Mouse (Mus musculus): ENCODE data around the gene Rhbg. TPM values are rescaled to one million over a fixed set of nuclear protein-coding genes. Genes with fewer than 3 reads are reported as not detected.
"Not testable (repeated sequence)": the region's sequence is repeated elsewhere in the genome, so short reads cannot be mapped to it uniquely, and the experiment has no call there.

Rhbg gene
- 0.21 and 0.22 TPM in 2 replicates for polyA plus RNA-seq (2014; fragmentation: Nextera tagmentation; extraction: Ambion mirVana)

DNA sequence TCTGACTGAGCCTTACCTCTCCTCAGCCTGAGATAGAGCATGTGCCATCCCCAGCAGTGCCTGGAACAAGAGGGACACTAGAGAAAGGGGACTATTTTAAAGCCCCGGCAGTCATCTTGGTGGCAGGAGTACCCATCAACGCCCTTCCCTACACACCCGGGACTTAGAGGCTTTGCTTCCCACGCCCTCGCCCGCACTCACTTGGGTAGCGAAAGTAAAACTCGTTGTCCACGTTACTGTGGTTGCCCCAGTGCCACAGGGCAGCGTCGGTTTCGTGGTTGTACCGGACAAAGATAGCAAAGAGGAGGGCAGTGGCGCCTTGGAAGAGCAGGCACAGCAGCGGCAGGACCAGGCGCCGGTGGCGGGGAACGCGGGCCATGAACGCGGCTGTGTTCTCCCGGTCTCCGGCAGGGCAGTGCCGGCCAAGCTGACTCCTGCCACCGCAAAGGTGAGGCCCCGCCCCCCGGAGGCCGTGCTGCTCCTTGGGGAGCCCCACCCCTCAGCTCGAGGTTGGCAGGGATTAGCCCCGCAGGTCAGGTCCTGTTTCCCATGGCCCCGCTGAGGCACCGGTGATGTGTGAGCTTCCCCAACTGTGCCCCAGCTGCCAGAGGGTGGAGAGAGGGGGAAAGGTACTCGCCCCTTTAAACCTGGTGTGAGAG, at the start of gene Rhbg:
Rhbg (minus strand) TSS at position 442 of the 659 bp plus-strand sequence.
- H3K4me1 ChIP-seq (ENCODE audit: control insufficient read depth, insufficient read depth, low read length), result peaks cover 5% of the 10 kb centered on the region; the same call in 1 of the 2 replicates
- ATAC-seq (ENCODE audit: low FRiP score, low TSS enrichment) (no peak), DNase-seq (no peak)
- no peak within 1 kb of the TSS for H3K27ac ChIP-seq (replicated peaks; ENCODE audit: low read depth, low read length)
- peak within 1 kb of the TSS; percentile 32 for H3K4me3 ChIP-seq (replicated peaks; ENCODE audit: low read depth, low read length)
- H3K9me3 ChIP-seq (ENCODE audit: control insufficient read depth, low read length), result no peaks in the 10 kb centered on the region
- H3K36me3 ChIP-seq (ENCODE audit: control insufficient read depth, insufficient read depth, low read length), result no peaks in the 10 kb centered on the region
- 2% methylated on average over 34 of the region's 34 CpGs for WGBS
- peak within 1 kb of the TSS; percentile 56 for H3K4me2 ChIP-seq (ENCODE audit: low read length)
- H3K9ac ChIP-seq (replicated peaks; ENCODE audit: low read length), result peak within 1 kb of the TSS; percentile 30
- peaks cover 17% of the 10 kb centered on the region; the same call in 1 of the 2 replicates for H3K27me3 ChIP-seq (ENCODE audit: control insufficient read depth, insufficient read depth, low read length)

DNA sequence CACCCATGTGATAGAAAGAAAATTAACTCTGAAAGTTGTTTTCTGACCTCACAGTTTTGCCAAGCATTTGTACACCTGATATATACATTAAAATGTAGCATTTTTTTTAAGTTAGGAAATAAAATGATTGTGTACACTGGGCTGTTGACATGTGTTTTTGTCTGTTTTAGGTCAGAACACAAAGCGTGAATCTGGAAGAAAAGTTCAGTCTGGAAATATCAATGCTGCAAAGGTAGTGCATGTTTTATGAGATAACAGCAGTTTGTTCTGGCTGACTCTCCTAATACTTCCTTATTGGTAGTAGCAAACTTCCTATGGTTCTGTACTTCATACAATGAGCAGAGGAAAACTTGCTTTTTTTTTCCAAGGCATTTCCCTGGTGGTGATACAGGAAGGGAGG, 44.7 kb upstream of the Rhbg start:
- Histone ChIP-seq H3K4me2 (ENCODE audit: low read length) (peak overlapping the region; percentile 69), H3K9ac (replicated peaks; ENCODE audit: low read length) (no peak overlapping the region), H3K36me3 (ENCODE audit: control insufficient read depth, insufficient read depth, low read length) (peaks cover 52% of the 10 kb centered on the region), H3K4me1 (ENCODE audit: control insufficient read depth, insufficient read depth, low read length) (peaks cover 9% of the 10 kb centered on the region), H3K27ac (replicated peaks; ENCODE audit: low read depth, low read length) (no peak overlapping the region), H3K4me3 (replicated peaks; ENCODE audit: low read depth, low read length) (no peak overlapping the region), H3K27me3 (ENCODE audit: control insufficient read depth, insufficient read depth, low read length) (no peaks in the 10 kb centered on the region), H3K9me3 (ENCODE audit: control insufficient read depth, low read length) (no peaks in the 10 kb centered on the region)
- ATAC-seq (ENCODE audit: low FRiP score, low TSS enrichment) (no peak), DNase-seq (no peak)
- 98% methylated on average over 1 of the region's 1 CpGs for WGBS

DNA sequence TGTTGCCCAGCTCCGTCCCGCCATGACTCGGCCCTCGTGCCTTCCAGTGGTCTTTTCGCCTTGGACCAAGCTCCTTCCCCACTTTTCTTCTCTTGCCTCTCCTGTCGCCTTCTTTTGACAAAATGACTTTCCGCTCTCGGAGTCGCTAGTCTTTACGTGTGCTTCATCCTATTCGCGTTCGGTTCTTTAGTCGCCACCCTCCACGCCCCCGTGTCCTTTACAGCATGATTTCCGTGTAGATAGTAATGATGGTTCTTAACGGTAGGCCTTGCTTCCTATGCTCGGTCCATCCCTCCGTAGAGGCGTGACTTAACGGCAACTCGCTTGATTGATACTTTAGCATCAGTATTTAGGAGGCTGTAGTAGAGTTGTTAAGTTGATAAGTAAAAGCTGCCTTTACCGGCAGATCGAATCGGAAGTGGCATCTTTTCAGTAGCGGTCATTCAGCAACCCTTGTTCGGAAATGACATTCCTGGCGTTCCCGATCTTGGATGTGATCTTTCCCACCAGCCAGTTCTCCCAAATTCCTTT, 42.9 kb upstream of the Rhbg start:
- WGBS, result under 1% methylated on average over 30 of the region's 30 CpGs
- peak overlapping the region; percentile 57 for H3K4me3 ChIP-seq (replicated peaks; ENCODE audit: low read depth, low read length)
- no peaks in the 10 kb centered on the region for H3K27me3 ChIP-seq (ENCODE audit: control insufficient read depth, insufficient read depth, low read length)
- ATAC-seq (ENCODE audit: low FRiP score, low TSS enrichment) (peak; percentile 15; the same call in 1 of the 2 replicates), DNase-seq (peak; percentile 47)
- peak overlapping the region; percentile 69 for H3K4me2 ChIP-seq (ENCODE audit: low read length)
- peak overlapping the region; percentile 84 for H3K27ac ChIP-seq (replicated peaks; ENCODE audit: low read depth, low read length)
- no peaks in the 10 kb centered on the region for H3K9me3 ChIP-seq (ENCODE audit: control insufficient read depth, low read length)
- H3K9ac ChIP-seq (replicated peaks; ENCODE audit: low read length), result peak overlapping the region; percentile 68
- H3K4me1 ChIP-seq (ENCODE audit: control insufficient read depth, insufficient read depth, low read length), result peaks cover 9% of the 10 kb centered on the region
- peaks cover 35% of the 10 kb centered on the region for H3K36me3 ChIP-seq (ENCODE audit: control insufficient read depth, insufficient read depth, low read length)

DNA sequence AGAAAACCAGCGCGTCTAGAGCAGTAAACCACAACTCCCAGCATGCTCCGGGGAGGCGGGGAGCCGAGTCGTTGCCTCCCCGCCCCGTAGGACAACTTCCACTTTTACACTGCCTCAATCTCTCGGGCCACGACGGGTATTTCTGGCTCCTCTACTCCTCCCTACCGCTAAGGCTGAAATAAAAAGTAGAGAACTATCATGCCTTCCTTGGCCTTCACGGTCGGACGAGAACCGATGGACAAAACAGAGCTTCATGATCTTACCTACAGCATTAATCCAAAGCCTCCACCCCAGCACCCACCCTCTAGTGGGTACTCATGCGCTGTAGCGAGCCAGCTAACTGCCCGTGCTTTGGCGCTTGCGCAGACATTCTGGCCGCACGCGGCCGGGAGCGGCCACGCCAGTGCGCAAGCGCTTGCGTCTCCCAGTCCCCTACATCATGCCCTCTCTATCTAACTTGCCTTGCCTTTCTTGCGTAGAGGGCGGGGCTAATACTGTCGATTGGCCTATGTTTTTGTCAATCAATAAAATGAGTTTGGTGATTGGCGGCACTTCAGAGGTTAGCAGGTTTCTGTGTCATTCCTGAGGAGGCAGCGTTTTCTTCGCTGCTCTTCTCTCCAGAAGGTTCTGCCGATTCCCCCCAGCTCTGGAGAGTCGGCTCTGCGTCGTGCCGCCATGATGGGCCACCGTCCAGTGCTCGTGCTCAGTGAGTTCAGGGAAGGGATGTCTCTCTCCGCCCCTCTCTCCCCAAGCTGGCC, 42.2 kb upstream of the Rhbg start, which contains the start of the genes Tsacc and Cct3:
Tsacc (minus strand) TSS at position 439 of the 758 bp plus-strand sequence.
Cct3 (plus strand) TSS at position 556 of the 758 bp plus-strand sequence.
- Histone ChIP-seq H3K4me2 (ENCODE audit: low read length) (peak within 1 kb of the TSS; percentile 69), H3K27ac (replicated peaks; ENCODE audit: low read depth, low read length) (peak within 1 kb of the TSS; percentile 84), H3K4me3 (replicated peaks; ENCODE audit: low read depth, low read length) (peak within 1 kb of the TSS; percentile 57), H3K9me3 (ENCODE audit: control insufficient read depth, low read length) (no peaks in the 10 kb centered on the region), H3K9ac (replicated peaks; ENCODE audit: low read length) (peak within 1 kb of the TSS; percentile 68), H3K4me1 (ENCODE audit: control insufficient read depth, insufficient read depth, low read length) (peaks cover 9% of the 10 kb centered on the region), H3K36me3 (ENCODE audit: control insufficient read depth, insufficient read depth, low read length) (peaks cover 29% of the 10 kb centered on the region), H3K27me3 (ENCODE audit: control insufficient read depth, insufficient read depth, low read length) (no peaks in the 10 kb centered on the region)
- under 1% methylated on average over 44 of the region's 44 CpGs for WGBS
- ATAC-seq (ENCODE audit: low FRiP score, low TSS enrichment) (peak; percentile 98), DNase-seq (peak; percentile 100)

DNA sequence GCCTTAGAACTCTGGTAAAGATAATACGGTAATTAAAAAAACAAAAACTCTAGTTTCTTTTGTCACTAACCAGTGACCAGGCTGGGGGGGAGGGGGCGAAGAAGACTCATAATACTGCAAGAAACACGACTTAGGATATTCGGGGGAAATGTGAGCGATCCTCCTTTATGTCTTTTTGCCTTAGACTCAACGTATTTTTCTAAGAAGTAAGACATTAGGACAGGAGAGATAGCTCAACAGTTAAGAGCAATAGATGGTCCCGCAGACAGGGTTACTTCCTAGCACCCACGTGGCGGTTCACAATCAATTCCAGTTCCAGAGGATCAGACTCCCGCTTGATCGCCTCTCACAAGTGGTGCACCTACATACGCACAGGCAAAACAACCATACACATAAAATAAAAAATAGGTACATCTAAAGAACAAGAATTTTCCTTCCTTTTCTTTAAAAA, 41.6 kb upstream of the Rhbg start:
- Histone ChIP-seq H3K4me3 (replicated peaks; ENCODE audit: low read depth, low read length) (peak overlapping the region; percentile 57), H3K36me3 (ENCODE audit: control insufficient read depth, insufficient read depth, low read length) (peaks cover 23% of the 10 kb centered on the region), H3K9ac (replicated peaks; ENCODE audit: low read length) (peak overlapping the region; percentile 48), H3K4me2 (ENCODE audit: low read length) (peak overlapping the region; percentile 64), H3K9me3 (ENCODE audit: control insufficient read depth, low read length) (no peaks in the 10 kb centered on the region), H3K27ac (replicated peaks; ENCODE audit: low read depth, low read length) (peak overlapping the region; percentile 82), H3K4me1 (ENCODE audit: control insufficient read depth, insufficient read depth, low read length) (peaks cover 9% of the 10 kb centered on the region), H3K27me3 (ENCODE audit: control insufficient read depth, insufficient read depth, low read length) (no peaks in the 10 kb centered on the region)
- DNase-seq (no peak), ATAC-seq (ENCODE audit: low FRiP score, low TSS enrichment) (peak; percentile 32)
- WGBS, result under 1% methylated on average over 12 of the region's 12 CpGs

DNA sequence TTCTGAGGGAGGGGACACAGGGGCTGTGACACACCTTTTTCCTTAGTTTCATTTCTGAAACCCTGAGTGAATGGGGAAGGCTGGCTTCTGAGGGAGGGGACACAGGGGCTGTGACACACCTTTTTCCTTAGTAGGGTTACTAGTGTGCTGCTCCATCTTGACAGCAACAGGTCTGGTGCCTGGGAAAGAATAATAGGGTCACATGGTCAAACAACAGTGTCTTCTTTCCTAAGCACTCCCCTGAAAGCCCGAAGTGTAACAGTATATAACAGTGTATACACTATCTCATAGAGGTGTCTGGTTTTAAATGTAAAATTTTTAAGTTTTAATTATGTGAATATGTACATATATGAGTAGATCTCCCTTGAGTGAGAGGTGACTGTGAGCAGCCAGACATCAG, 40.8 kb upstream of the Rhbg start:
- WGBS, result 80% methylated on average over 1 of the region's 1 CpGs
- ATAC-seq (ENCODE audit: low FRiP score, low TSS enrichment); DNase-seq; H3K9me3 ChIP-seq (ENCODE audit: control insufficient read depth, low read length); H3K27me3 ChIP-seq (ENCODE audit: control insufficient read depth, insufficient read depth, low read length); H3K4me1 ChIP-seq (ENCODE audit: control insufficient read depth, insufficient read depth, low read length); H3K27ac ChIP-seq (replicated peaks; ENCODE audit: low read depth, low read length); H3K9ac ChIP-seq (replicated peaks; ENCODE audit: low read length): not testable (repeated sequence)
- peak overlapping the region; percentile 64; the same call in 1 of the 2 replicates for H3K4me2 ChIP-seq (ENCODE audit: low read length)
- peak overlapping the region; percentile 57; the same call in 1 of the 2 replicates for H3K4me3 ChIP-seq (replicated peaks; ENCODE audit: low read depth, low read length)
- peaks cover 14% of the 10 kb centered on the region for H3K36me3 ChIP-seq (ENCODE audit: control insufficient read depth, insufficient read depth, low read length)

DNA sequence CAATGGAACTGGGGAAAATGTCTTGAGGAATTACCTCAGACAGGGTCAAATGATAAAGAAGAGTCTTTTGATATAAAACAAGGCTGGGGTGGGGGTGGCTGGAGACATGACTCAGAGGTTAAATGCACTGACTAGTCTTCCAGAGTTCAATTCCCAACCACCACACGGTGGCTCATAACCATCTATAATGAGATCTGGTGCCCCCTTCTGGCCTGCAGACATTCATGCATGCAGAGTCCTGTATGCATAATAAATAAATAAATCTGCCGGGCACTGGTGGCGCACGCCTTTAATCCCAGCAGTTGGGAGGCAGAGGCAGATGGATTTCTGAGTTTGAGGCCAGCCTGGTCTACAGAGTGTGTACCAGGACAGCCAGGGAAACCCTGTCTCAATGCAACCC, 37.5 kb upstream of the Rhbg start:
- H3K27me3 ChIP-seq (ENCODE audit: control insufficient read depth, insufficient read depth, low read length), result no peaks in the 10 kb centered on the region
- no peak overlapping the region for H3K9ac ChIP-seq (replicated peaks; ENCODE audit: low read length)
- no peaks in the 10 kb centered on the region for H3K9me3 ChIP-seq (ENCODE audit: control insufficient read depth, low read length)
- no peak overlapping the region for H3K27ac ChIP-seq (replicated peaks; ENCODE audit: low read depth, low read length)
- 29% methylated on average over 4 of the region's 4 CpGs for WGBS
- ATAC-seq (ENCODE audit: low FRiP score, low TSS enrichment) (no peak), DNase-seq (peak; percentile 21)
- H3K4me2 ChIP-seq (ENCODE audit: low read length), result no peak overlapping the region
- H3K4me1 ChIP-seq (ENCODE audit: control insufficient read depth, insufficient read depth, low read length), result no peaks in the 10 kb centered on the region
- no peak overlapping the region for H3K4me3 ChIP-seq (replicated peaks; ENCODE audit: low read depth, low read length)
- H3K36me3 ChIP-seq (ENCODE audit: control insufficient read depth, insufficient read depth, low read length), result no peaks in the 10 kb centered on the region

DNA sequence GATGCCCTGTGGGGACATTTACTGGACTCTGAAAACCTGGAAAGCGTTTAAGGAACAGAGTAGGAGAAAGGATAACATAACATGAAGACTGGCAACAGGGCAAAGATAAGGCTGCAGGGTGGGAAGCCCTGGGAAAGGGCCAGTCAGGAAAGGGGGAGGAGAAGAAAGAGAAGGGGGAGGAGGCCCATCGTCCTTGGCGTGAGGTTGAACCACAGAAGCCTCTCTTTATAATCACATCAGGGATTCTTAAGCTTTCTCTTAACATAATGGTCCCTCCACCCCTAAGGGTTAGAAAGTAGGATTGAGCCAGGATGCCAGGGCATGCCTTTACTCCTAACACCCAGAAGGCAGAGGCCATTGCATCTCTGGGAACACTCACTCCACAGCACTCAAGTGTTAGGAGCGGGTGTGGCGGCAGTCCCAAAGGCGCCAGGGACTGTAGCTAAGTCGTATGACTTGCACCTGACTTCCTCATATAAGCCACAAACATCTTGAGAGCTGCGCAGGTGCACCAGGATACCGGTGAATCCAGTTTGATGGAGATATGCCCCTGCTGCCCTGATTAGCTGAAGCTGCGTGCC, 33.7 kb upstream of the Rhbg start:
- not testable (repeated sequence) for H3K27ac ChIP-seq (replicated peaks; ENCODE audit: low read depth, low read length); H3K4me3 ChIP-seq (replicated peaks; ENCODE audit: low read depth, low read length); DNase-seq; ATAC-seq (ENCODE audit: low FRiP score, low TSS enrichment); H3K9me3 ChIP-seq (ENCODE audit: control insufficient read depth, low read length); H3K4me2 ChIP-seq (ENCODE audit: low read length); H3K36me3 ChIP-seq (ENCODE audit: control insufficient read depth, insufficient read depth, low read length); H3K4me1 ChIP-seq (ENCODE audit: control insufficient read depth, insufficient read depth, low read length); H3K9ac ChIP-seq (replicated peaks; ENCODE audit: low read length); H3K27me3 ChIP-seq (ENCODE audit: control insufficient read depth, insufficient read depth, low read length)
- 79% methylated on average over 8 of the region's 10 CpGs for WGBS

Measured in midbrain, embryonic 14.5 days (tissue).